In genomic region chr6:59424871-59425740, GRCm38 (mm10) we compare ENCODE assay signal across 9 mouse cellular contexts. TPM values are rescaled to one million over a fixed set of nuclear protein-coding genes. Genes with fewer than 3 reads are reported as not detected.
DNase-seq lines count a peak whose midpoint lies in the region; ATAC-seq and TF ChIP-seq lines count a peak whose summit lies in the region.
"Had no signal": no experiment of that assay in that cellular context is flagged by ENCODE, and none has a peak within 500 bp of the region (broad histone marks: within the 10 kb centered on the region; RNA-seq: fewer than 3 reads in every experiment).

No protein-coding gene starts in this region.

- no peak for TF ChIP-seq CTCF in hindbrain, postnatal 0 days (IDR thresholded peaks at IDR 0.05; ENCODE audit: low read depth)

- peak overlapping the region; percentile 86 for H3K4me2 ChIP-seq in kidney, embryonic 16.5 days (replicated peaks; ENCODE audit: low read depth, low read length)
- H3K4me2 ChIP-seq in hindbrain, postnatal 0 days (ENCODE audit: low read depth, low read length): peak overlapping the region; percentile 67
- H3K4me2 ChIP-seq in myocyte (ENCODE audit: low read depth): peak overlapping the region; percentile 7

- no peak overlapping the region for H3ac ChIP-seq in myocyte (ENCODE audit: control insufficient read depth, insufficient read length)

- ATAC-seq in kidney, embryonic 16.5 days (ENCODE audit: low FRiP score, low TSS enrichment): no peak
- ATAC-seq in hindbrain, postnatal 0 days: no peak

- DNase-seq in cerebellum, adult 9-11 months: peak; percentile 38
- no peak for DNase-seq in cerebellum, adult 11 months
- DNase-seq in kidney, postnatal 25 days: no peak
- DNase-seq in hindbrain, postnatal 0 days (ENCODE audit: low spot score): no peak
- DNase-seq in urinary bladder, postnatal 10 days (ENCODE audit: low spot score): no peak
- DNase-seq in right cerebral cortex, postnatal 4 days: no peak
- DNase-seq: left cerebral cortex, postnatal 4 days had no signal

- H3K4me3 ChIP-seq in kidney, embryonic 16.5 days (ENCODE audit: low read length): peak overlapping the region; percentile 58
- peak overlapping the region; percentile 49 for H3K4me3 ChIP-seq in hindbrain, postnatal 0 days (ENCODE audit: low read length)
- no peak overlapping the region for H3K4me3 ChIP-seq in myocyte

- no peaks in the 10 kb centered on the region for H3K9me3 ChIP-seq in kidney, embryonic 16.5 days (ENCODE audit: low read length)
- no peaks in the 10 kb centered on the region for H3K9me3 ChIP-seq in hindbrain, postnatal 0 days (ENCODE audit: low read length)

- H3K36me3 ChIP-seq in kidney, embryonic 16.5 days (ENCODE audit: insufficient read depth, low read length): no peaks in the 10 kb centered on the region
- no peaks in the 10 kb centered on the region for H3K36me3 ChIP-seq in hindbrain, postnatal 0 days (ENCODE audit: insufficient read depth, low read length)
- H3K36me3 ChIP-seq in myocyte (ENCODE audit: control insufficient read depth, insufficient read depth): no peaks in the 10 kb centered on the region

- 0 out of 2 replicates have a peak, but pooled peaks cover 4% of the 10 kb centered on the region for H3K4me1 ChIP-seq in kidney, embryonic 16.5 days (ENCODE audit: insufficient read depth, low read length)
- H3K4me1 ChIP-seq in hindbrain, postnatal 0 days (ENCODE audit: insufficient read depth, low read length): peaks cover 4% of the 10 kb centered on the region

- H3K27ac ChIP-seq in kidney, embryonic 16.5 days (ENCODE audit: low read length): no peak overlapping the region
- H3K27ac ChIP-seq in hindbrain, postnatal 0 days: peak overlapping the region; percentile 88; the same call in 1 of the 2 replicates

- H3K9ac ChIP-seq in kidney, embryonic 16.5 days (replicated peaks; ENCODE audit: low read length): no peak overlapping the region
- peak overlapping the region; percentile 65; the same call in 1 of the 2 replicates for H3K9ac ChIP-seq in hindbrain, postnatal 0 days (replicated peaks; ENCODE audit: low read length)

- no peaks in the 10 kb centered on the region for H3K79me2 ChIP-seq in myocyte (ENCODE audit: control insufficient read depth, insufficient read depth)

- no peak for TF ChIP-seq POLR2A in myocyte (IDR thresholded peaks at IDR 0.05; ENCODE audit: insufficient read length, low read depth)

- 77% methylated on average over 10 of the region's 10 CpGs for WGBS in kidney, embryonic 16.5 days
- 68% methylated on average over 10 of the region's 10 CpGs for WGBS in hindbrain, postnatal 0 days

- H3K27me3 ChIP-seq in kidney, embryonic 16.5 days (ENCODE audit: insufficient read depth, low read length): no peaks in the 10 kb centered on the region; the same call in 1 of the 2 replicates
- H3K27me3 ChIP-seq in hindbrain, postnatal 0 days (ENCODE audit: insufficient read depth, low read length): no peaks in the 10 kb centered on the region
- no peaks in the 10 kb centered on the region for H3K27me3 ChIP-seq in myocyte (ENCODE audit: control insufficient read depth, insufficient read depth, insufficient read length)

TF ChIP-seq in myocyte, 11 proteins besides CTCF, POLR2A, EP300 and RAD21:
- TF ChIP-seq MYOD1 (IDR thresholded peaks at IDR 0.05; ENCODE audit: control insufficient read depth in 1 of 3, insufficient read length in 2 of 3, low read depth in 2 of 3): no peak
- TF ChIP-seq E2F4 (IDR thresholded peaks at IDR 0.05; ENCODE audit: insufficient read depth): no peak
- no peak for TF ChIP-seq MAX (IDR thresholded peaks at IDR 0.05; ENCODE audit: low read depth)
- TF ChIP-seq POLR2AphosphoS2 (IDR thresholded peaks at IDR 0.05; ENCODE audit: insufficient read length, low read depth): no peak
- no peak for TF ChIP-seq MYOG (IDR thresholded peaks at IDR 0.05; ENCODE audit: control insufficient read depth in 1 of 3, insufficient read depth in 1 of 3, insufficient read length in 2 of 3, low read depth in 2 of 3)
- TF ChIP-seq TCF12 (IDR thresholded peaks at IDR 0.05; ENCODE audit: insufficient read depth, poor library complexity, severe bottlenecking): no peak
- no peak for TF ChIP-seq TCF3 (IDR thresholded peaks at IDR 0.05; ENCODE audit: insufficient read length, low read depth)
- no peak for TF ChIP-seq CEBPB (IDR thresholded peaks at IDR 0.05; ENCODE audit: insufficient read depth, poor library complexity, severe bottlenecking)
- no peak for TF ChIP-seq REST (IDR thresholded peaks at IDR 0.05; ENCODE audit: insufficient read depth, insufficient read length)
- TF ChIP-seq USF1 (IDR thresholded peaks at IDR 0.05; ENCODE audit: low read depth): no peak
- no peak for TF ChIP-seq SRF (IDR thresholded peaks at IDR 0.05; ENCODE audit: control insufficient read depth, insufficient read length, low read depth)
TF ChIP-seq in myocyte: peak in this region for 0.

RNA-seq across cellular contexts. Expression of gene Gprin3, which starts 1.0 kb away (rescaled TPM):
- 1.7 and 2.4 TPM in 2 replicates for polyA plus RNA-seq in kidney, embryonic 16.5 days (2015; fragmentation: Nextera tagmentation; extraction: Ambion mirVana)
- 24.7 and 26.8 TPM in 2 replicates for total RNA-seq in hindbrain, postnatal 0 days (2014; rRNA removed)
- polyA plus RNA-seq in hindbrain, postnatal 0 days (2015; fragmentation: Nextera tagmentation; extraction: Ambion mirVana): 12.8 and 13.7 TPM in 2 replicates
- 0.13 TPM for polyA plus RNA-seq in myocyte (2012; fragmentation: generic; extraction: Trizol)

Comparison
In these comparisons a context has a peak if more than half of its experiments do, and no peak if none do; other contexts are left out.
1. H3K4me2 ChIP-seq: peak in every context shown above with its lines; median percentile 86 in kidney, embryonic 16.5 days; 67 in hindbrain, postnatal 0 days; 7 in myocyte.